Mouse (Mus musculus): ENCODE data around the gene 4430402I18Rik. TPM values are rescaled to one million over a fixed set of nuclear protein-coding genes. Genes with fewer than 3 reads are reported as not detected.
A peak's percentile ranks its signal among the peaks of the same experiment; 100 is the strongest.
"Not testable (repeated sequence)": the region's sequence is repeated elsewhere in the genome, so short reads cannot be mapped to it uniquely, and the experiment has no call there.

4430402I18Rik gene
- polyA plus RNA-seq (2012; rRNA removed) = 0.27 and 0.84 TPM in 2 replicates

DNA sequence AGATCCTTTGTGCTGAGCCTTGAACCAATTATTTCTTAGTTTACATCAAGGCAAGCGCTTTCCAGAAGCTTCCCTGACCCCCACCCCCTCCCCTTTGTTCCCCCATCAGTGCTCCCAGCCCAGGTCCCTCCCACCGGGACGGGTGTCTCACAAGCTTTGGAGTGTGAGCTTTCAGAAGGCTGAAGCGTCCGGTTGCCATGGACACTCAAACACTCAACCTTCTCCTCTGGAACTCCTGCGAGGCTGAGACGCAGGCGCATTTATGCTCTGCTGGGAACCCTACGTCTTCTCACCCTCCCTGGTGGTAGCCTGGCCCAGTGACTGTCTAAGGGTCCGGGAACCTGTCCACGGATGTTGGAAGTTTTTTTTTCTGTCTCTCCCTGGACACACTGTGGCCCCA lies at the start of gene 4430402I18Rik:
4430402I18Rik (minus strand) TSS at position 149 of the 400 bp plus-strand sequence.
- no peak for DNase-seq (ENCODE audit: low read depth, low spot score)
- 65% methylated on average over 11 of the region's 11 CpGs for WGBS

DNA sequence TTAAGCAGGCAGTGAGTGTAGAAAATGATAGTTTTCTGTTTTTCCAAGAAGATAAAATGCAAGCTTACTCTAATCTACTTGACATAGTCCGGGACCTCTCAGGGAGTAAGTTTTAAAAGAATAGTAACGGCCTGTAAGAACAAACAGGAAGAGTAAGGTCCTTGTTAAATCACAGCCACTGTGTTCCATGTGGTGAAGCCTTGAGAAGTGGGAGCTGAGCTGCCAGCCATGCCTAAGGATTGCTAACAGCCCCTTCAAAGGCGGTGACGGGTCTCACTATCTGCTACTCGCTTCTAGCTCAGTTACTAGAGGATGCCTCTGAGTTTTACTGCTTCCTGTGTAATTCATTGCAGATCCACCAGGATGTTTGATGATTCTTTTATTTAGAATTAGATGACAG lies 49.2 kb upstream of the 4430402I18Rik start:
- WGBS = 71% methylated on average over 5 of the region's 5 CpGs
- DNase-seq (ENCODE audit: low read depth, low spot score) = no peak

DNA sequence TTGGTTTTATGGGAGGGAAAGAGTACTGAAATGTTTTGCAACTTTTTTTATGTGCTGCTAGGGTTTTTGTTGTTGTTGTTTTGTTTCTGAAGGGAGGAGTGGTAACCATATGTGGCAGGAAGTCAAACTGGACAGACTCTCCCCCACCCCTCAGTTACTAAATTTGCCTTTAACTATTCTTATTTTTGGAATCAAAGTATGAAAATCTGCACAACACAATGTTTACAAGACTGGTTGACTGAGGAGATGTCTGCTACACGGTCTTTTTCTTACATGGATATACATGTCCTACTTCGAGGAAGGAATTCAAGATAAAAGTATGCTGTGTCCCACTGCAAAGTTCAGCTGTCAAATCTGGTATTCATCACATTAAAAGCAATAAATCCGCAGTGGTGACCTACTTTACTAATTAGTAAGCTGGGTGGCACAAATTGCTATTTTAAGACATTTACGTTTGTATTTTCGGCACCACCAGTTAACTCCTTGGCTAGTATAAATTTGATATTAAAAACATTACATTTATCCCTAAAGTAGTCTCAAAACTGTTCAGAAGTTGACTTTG lies 48.7 kb upstream of the 4430402I18Rik start:
- no peak for DNase-seq (ENCODE audit: low read depth, low spot score)
- WGBS = 68% methylated on average over 5 of the region's 5 CpGs

DNA sequence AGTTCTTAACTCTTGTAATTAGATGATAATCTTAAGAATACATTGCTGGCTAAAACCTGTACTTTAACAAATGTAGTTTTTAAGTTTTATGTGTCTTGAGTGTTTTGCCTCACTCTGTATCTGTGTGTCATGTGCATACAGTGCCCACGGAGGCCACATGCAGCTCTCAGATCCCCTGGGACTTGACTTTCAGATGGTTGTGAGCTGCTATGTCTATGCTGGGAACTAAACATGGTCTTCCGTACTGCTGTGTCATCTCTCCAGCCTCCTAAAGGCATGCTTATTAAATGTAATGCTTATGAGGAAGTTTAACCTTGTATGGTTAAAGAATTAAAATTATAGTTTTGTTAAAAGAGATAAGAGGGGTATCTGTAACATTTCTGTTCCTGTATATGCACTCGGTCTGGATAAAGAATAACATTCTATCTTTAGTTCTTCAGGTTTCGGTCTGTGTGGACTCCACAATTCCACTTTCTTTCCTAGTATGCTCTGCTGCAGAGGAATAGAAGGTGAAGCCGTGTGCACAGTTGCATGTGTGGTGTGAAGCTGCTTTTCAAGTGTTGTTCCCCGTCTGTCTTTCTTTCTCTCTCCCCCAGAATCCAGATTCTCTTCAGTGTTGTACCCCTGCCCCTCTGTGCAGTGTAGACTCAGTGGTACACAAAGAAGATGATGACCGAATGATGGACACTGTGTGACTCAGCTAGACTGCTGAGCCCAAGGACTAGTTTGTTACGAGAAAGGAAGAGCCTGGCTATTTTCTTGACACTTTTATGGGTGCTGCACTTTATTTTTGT lies 48.0 kb upstream of the 4430402I18Rik start:
- DNase-seq (ENCODE audit: low read depth, low spot score) = no peak
- 68% methylated on average over 8 of the region's 8 CpGs for WGBS

DNA sequence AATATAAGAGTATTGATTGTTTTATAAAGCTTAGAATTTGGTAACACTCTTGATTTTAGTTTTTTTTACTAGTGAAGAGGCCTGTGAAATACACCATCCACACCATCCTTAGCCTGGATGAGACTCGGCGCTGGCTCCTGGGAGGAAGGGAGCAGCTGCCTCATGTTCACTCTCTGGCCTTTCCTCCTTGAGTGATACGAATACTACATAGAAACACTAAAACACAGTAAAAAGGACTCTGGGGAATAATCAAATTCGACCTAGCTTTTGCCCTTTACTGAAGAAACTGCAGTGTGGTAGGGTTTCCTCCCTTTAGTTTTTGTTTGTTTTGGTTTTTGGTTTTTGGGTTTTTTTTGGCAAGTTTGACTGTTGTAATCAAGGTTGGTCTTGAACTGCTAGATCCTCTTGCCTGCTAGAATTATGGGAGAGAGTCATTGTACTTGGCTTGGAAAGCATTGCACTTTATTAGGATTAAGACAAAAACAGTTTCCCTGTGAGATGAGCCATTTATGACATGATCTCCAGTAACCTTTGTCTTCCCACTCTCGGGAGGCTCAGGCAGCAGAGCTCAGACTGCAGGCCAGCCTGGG lies 47.0 kb upstream of the 4430402I18Rik start:
- DNase-seq (ENCODE audit: low read depth, low spot score) = no peak
- WGBS = 72% methylated on average over 5 of the region's 5 CpGs

DNA sequence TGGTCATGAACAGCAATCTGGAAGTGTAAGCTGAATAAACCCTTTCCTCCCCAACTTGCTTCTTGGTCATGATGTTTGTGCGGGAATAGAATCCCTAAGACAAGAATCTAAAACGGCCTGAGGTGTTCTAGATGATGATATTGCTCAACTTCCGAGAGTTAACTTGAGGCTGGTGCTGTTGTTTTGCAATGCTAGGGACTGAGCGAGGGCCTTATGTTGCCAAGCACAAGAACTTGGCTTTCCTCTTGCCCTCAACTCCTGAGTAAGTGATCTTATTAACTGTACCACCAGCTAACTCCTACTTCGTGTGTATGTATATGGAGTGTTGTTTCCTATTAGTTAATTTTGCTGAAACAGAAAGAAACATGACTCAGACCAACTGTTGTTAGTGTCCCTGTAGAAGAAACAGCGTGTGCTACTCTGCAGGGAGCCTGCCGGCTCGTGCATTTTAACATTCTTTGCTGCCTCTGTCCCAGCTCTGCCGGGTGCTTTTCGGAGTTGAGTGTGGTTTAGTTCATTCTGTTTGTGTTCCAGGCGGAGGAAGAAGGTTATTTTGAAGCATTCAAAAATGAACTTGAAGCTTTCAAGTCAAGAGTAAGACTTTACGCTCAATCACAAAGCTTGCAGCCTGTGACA lies 43.9 kb upstream of the 4430402I18Rik start:
- WGBS = 87% methylated on average over 12 of the region's 12 CpGs
- no peak for DNase-seq (ENCODE audit: low read depth, low spot score)

DNA sequence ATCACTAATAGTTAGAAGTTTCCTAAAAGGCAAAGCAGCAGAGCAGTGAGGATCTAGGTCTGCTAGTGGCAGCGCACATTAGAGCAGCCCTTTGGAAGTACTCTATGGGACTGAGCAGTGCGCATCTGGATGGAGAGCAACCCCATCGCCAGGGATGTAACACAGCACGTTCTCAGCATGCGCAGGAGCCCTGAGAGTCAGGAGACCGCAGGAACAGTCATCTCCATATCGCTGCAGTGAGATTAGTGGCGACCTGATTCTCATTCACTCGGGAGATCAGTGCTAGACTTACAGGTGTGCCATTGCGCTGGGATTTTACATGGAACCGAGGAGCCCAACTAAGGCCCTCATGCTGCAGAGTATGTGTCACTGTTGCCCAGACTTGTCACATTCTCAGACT lies 41.4 kb upstream of the 4430402I18Rik start:
- no peak for DNase-seq (ENCODE audit: low read depth, low spot score)
- 94% methylated on average over 11 of the region's 11 CpGs for WGBS

DNA sequence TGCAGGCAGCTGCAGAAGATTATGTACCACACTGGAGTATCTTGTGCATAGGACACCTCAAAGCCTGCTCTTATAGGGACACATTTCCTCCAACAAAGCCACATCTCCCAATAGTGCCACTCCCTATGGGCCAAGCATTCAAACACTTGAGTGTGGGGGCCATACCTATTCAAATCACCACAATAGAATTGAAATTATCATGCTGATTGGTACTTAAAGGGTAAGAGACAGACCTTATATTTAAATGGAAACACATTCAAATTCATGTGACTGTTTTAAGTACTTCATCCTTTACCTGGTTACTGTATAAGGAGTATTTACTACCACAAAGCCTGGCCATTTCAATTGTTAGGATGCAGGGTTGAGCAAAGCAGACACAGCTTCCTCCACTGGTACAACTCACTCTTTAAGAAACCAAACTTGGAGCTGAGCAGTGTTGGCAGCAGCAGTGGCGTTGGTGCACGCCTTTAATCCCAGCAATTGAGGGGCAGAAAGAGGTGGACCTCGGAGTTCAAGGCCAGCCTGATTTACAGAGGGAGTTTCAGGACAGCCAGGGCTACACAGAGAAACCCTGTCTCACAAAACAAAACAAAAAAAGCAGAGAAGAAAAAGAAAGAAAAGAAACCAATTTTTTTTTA lies 40.6 kb upstream of the 4430402I18Rik start:
- DNase-seq (ENCODE audit: low read depth, low spot score) = no peak
- WGBS = 71% methylated on average over 3 of the region's 3 CpGs

DNA sequence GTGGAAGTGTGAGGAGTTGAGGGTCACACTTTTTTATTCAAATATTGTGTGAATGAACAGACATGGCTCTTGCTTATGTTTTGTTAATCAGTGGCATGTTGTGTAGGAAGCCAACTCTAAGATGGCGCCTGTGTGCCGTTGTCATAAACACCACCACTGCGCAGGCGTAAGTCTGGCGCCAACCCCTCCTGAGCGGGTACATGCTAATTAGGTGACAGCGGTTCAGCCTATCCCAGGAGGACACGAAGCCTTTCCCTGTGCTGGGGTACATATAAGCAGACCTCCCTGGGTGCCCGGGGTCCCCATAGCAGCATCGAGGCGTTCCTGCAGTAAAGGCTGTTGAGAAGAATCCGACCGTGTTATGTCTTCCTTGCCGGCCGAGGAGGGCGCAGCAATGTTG lies 32.7 kb upstream of the 4430402I18Rik start:
- WGBS = 98% methylated on average over 16 of the region's 16 CpGs
- not testable (repeated sequence) for DNase-seq (ENCODE audit: low read depth, low spot score)

DNA sequence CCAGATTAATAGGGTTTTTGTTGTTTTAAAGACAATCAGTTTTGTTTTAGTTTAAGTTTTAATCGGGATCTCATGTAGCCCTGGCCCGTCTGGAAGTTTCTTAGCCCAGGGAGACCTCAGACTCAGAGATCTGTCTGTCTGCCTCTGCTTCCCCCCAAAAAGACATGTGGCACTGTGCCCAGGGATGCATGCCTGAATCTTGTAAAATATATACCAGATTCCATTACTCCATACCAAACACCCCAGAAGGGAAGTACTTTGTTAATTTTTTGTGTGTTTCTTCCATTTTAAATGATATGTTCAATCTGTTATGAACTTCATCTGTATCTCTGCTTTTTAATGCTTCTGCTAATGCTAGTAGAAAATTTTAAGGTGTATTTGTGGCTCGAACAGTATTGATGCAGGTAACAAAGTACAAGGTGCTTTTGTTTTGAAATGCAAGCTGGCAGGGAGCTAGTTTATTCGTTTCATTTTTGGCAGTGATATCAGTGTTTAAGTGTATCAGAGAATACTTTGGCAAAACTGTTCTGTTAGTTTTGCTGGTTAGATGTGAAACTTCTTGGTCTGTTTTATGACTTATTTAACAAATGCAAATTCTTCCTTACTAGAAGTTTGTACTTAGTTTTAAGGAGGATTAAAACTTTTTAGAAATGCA lies 30.5 kb upstream of the 4430402I18Rik start:
- WGBS = 65% methylated on average over 4 of the region's 4 CpGs
- DNase-seq (ENCODE audit: low read depth, low spot score) = no peak

DNA sequence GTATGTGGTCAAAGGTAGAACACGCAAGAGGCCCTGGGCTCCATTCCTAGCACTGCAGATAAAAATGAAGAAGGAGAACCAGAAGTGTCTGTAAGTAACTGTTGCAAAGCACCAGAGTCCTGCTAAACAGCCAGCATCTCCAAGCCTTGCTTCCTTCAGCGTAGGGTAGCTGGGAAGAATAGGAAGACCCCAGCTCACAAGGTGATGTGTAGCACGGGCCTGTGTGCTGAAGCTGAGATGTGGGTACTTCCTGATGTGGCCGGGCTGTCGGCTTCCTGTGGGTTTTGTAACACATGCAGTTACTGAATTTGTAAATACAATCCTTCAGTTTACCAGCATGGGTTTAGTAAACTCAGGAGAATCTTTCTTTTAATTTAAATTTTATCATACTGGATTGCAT lies 27.8 kb upstream of the 4430402I18Rik start:
- DNase-seq (ENCODE audit: low read depth, low spot score) = no peak
- 83% methylated on average over 5 of the region's 5 CpGs for WGBS

DNA sequence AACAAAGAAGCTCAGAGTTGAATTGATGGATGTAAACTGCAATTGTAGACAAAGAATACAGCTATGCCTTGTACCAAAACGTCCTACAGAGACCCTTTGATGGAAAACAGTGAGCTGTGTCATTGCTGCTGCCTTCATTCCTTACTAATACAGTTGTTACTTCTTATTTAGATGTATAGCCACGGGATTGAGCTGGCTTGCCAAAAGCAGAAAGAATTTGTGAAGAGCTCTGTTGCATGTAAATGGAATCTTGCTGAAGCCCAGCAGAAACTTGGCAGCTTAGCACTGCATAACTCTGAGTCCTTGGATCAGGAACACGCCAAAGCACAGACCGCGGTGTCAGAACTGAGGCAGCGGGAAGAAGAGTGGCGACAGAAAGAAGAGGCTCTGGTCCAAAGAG lies 27.3 kb upstream of the 4430402I18Rik start:
- 68% methylated on average over 7 of the region's 7 CpGs for WGBS
- no peak for DNase-seq (ENCODE audit: low read depth, low spot score)

DNA sequence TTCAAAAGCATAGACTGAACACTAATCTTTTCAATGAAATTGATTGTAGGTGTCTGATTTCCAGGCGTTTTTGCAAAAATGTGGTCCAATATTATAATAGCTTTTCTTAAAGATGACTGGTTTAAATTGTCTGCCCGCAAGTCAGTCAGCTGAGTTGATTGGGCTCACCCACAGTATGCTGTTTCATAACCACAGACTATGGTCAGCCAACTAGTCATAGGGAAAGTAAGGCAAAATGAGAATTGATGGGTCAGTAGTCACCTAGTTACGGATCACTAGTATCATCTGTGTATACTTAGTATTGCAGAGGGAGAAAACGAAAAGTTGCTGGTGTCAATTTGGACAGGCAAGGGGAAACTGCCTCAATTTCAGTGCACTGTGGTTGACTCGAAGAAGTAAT lies 23.8 kb upstream of the 4430402I18Rik start:
- WGBS = 57% methylated on average over 5 of the region's 5 CpGs

DNA sequence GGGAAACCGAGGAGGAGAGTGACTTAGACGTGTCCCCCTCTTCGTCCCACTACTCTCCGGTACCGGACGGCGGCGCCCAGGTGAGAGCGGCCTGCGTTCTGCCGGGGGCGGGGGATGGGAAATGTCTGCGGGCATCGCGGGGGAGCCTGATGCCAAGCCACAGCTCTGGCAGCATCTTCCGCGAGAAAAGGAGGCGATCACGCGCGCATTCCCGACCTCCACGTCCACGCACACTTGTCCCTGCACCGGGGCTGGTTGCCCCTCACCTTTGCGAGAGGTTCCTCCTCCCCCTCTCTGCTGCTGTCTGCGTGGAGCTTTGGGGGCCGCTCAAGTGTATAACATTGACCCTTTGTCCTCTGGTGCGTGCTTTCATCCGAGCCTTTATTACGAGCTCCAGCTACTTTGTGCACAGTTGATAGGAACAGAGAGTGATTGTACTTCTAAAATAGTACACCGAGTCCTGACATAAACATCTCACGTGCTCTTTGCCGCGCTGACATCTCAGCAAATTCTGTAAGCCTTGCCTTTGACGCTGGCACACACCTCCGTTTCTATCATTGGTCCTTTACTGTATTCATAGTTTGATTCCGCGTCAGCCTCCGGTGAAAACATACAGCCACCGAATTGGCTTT lies 23.1 kb upstream of the 4430402I18Rik start:
- WGBS = under 1% methylated on average over 41 of the region's 41 CpGs
- DNase-seq (ENCODE audit: low read depth, low spot score) = peak; percentile 19

More for the DNA sequence above, 23.8 kb upstream of the 4430402I18Rik start:
- DNase-seq (ENCODE audit: low read depth, low spot score) = no peak

DNA sequence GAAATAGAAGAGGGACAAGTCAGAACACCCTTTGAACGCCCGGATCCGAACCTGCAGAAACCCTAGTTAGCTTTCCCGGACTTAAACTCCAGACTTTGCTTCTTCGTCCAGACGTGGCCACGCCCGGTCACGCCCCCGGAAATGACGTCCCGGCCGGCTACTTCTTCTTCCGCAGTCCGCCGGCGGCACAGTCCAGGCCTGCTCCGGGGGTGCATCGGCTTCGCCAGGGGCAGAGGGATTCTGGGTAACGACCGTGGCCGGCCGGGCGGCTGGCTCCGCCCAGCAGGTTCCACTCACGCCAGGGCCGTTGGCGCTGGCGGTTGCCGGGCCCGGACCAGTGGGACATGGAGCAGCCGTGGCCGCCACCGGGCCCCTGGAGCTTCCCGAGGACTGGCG lies 22.6 kb upstream of the 4430402I18Rik start, which contains the start of gene Cdc37l1:
Cdc37l1 (plus strand) TSS at position 159 of the 396 bp plus-strand sequence.
- DNase-seq (ENCODE audit: low read depth, low spot score) = peak; percentile 91
- under 1% methylated on average over 37 of the region's 37 CpGs for WGBS

DNA sequence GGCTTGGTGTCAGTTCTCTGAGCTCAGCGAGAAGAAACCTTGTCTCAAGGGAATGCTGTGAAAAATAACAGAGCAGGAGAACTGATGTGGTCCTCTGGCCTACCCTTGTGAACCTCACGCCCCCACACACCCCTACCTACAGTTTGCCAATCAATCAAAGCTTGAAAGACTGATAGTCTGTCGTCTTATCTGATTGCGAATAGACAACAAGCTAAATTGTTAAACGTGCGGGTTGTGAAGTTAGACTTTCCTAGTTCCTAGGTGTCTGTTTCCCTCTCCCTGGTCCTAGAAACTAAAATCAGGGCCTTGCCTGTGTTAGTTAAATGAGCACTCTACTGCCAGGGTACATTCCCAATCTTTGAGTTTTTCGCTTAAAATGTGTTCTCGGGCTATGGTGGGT lies 21.9 kb upstream of the 4430402I18Rik start:
- 66% methylated on average over 8 of the region's 8 CpGs for WGBS
- no peak for DNase-seq (ENCODE audit: low read depth, low spot score)

DNA sequence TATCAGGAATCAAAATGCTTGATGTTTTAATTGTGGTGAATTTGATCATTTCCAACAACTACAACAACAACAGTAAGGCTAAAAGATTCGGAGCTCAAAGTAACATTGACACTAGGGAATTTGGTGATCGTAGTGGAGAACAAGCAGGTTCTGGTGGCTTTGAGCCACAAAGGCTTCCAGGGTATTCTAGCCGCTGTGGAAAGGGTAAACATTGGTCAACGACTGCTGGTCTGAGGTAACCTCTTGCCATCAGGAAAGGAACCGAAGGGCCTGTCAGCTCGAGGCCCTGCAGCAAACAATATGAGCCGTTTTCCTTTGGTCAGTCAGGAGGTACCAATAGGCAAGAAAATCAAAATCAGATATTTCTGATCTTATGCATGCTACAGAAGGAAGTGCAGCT lies 15.0 kb upstream of the 4430402I18Rik start:
- WGBS = 51% methylated on average over 7 of the region's 7 CpGs
- DNase-seq (ENCODE audit: low read depth, low spot score) = no peak

DNA sequence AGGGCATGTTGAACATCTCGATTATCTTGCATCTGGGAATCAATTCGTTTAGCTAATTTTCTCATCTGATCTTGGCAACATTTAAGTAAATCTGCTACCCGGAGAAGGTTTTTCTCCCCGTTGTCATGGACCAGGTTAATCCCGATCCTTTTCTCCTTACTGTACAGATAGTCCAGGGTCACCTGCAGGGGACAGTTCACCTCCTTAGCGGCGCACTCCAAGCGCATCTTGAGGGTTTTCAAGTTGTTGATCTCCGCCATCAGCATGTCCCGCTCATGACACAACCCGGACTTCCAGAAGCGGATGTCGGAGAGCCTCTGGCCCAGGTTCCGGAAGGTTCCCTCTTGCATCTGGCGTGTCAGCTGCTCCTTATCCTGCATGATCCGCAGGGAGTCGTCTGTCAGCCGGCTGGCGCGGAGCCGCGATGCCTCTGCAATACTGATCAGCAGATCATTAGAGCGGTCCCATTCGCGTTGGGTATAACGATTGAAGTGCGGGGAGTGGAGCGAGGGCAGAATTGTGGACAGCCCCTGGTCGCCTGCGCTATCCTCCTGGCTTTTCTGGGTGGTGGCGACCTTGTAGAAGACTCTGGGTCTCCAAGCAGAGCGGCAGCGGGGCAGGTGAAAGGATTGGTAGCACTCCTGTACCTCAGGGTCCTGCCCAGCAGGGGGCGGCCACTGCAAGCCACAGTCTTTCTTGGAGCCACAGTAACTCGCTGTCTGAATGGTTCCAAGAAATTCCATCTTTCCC lies 7.4 kb upstream of the 4430402I18Rik start:
- 19% methylated on average over 35 of the region's 35 CpGs for WGBS
- DNase-seq (ENCODE audit: low read depth, low spot score) = peak; percentile 35
